Mouse (Mus musculus): ENCODE measurements around the gene Gm43720.

Gm43720 gene

GRCm38 (mm10) chr5:138279585-138280424, at the start of gene Gm43720, which contains the start of the genes Gpc2 and Stag3:
Gene Gm43720 (minus strand): TSS chr5:138279958.
Gene Gpc2 (minus strand): TSS chr5:138280005.
Gene Stag3 (plus strand): TSS chr5:138280240.
- in situ Hi-C loops (cut with MboI; ENCODE audit: low sequenced_read_pairs), result no loop called here

GRCm38 (mm10) chr5:138312795-138313194, 33.0 kb upstream of the Gm43720 start:
- in situ Hi-C loops (cut with MboI; ENCODE audit: low sequenced_read_pairs), result no loop called here

GRCm38 (mm10) chr5:138299613-138300012, 19.9 kb upstream of the Gm43720 start:
- in situ Hi-C loops (cut with MboI; ENCODE audit: low sequenced_read_pairs), result no loop called here

GRCm38 (mm10) chr5:138294158-138294557, 14.4 kb upstream of the Gm43720 start:
- in situ Hi-C loops (cut with MboI; ENCODE audit: low sequenced_read_pairs), result no loop called here

- in situ Hi-C loops (cut with MboI; ENCODE audit: low sequenced_read_pairs), result no loop called here
Observed at GRCm38 (mm10) chr5:138291638-138292037, 11.9 kb upstream of the Gm43720 start.

- in situ Hi-C loops (cut with MboI; ENCODE audit: low sequenced_read_pairs), result no loop called here
Observed at GRCm38 (mm10) chr5:138287861-138288260, 8.1 kb upstream of the Gm43720 start.

- in situ Hi-C loops (cut with MboI; ENCODE audit: low sequenced_read_pairs), result no loop called here
Observed at GRCm38 (mm10) chr5:138283540-138283939, 3.8 kb upstream of the Gm43720 start.

- in situ Hi-C loops (cut with MboI; ENCODE audit: low sequenced_read_pairs), result no loop called here
Observed at GRCm38 (mm10) chr5:138281798-138282197, 2.0 kb upstream of the Gm43720 start.

GRCm38 (mm10) chr5:138280829-138281228, 1.1 kb upstream of the Gm43720 start:
- in situ Hi-C loops (cut with MboI; ENCODE audit: low sequenced_read_pairs), result no loop called here

- in situ Hi-C loops (cut with MboI; ENCODE audit: low sequenced_read_pairs), result no loop called here
Observed at GRCm38 (mm10) chr5:138280425-138280768, 639 bp upstream of the Gm43720 start.

- in situ Hi-C loops (cut with MboI; ENCODE audit: low sequenced_read_pairs), result no loop called here
Observed at GRCm38 (mm10) chr5:138277994-138278393, 1.8 kb downstream of the Gm43720 start.

- in situ Hi-C loops (cut with MboI; ENCODE audit: low sequenced_read_pairs), result no loop called here
Observed at GRCm38 (mm10) chr5:138275216-138276050, 4.3 kb downstream of the Gm43720 start.

GRCm38 (mm10) chr5:138274186-138274585, 5.6 kb downstream of the Gm43720 start:
- in situ Hi-C loops (cut with MboI; ENCODE audit: low sequenced_read_pairs), result no loop called here

GRCm38 (mm10) chr5:138272409-138272923, 7.3 kb downstream of the Gm43720 start, which contains the start of gene Gal3st4:
Gene Gal3st4 (minus strand): TSS chr5:138272840.
- in situ Hi-C loops (cut with MboI; ENCODE audit: low sequenced_read_pairs), result no loop called here

GRCm38 (mm10) chr5:138271232-138271631, 8.5 kb downstream of the Gm43720 start:
- in situ Hi-C loops (cut with MboI; ENCODE audit: low sequenced_read_pairs), result no loop called here

GRCm38 (mm10) chr5:138268980-138269379, 10.8 kb downstream of the Gm43720 start:
- in situ Hi-C loops (cut with MboI; ENCODE audit: low sequenced_read_pairs), result no loop called here

- in situ Hi-C loops (cut with MboI; ENCODE audit: low sequenced_read_pairs), result no loop called here
Observed at GRCm38 (mm10) chr5:138267114-138267513, 12.6 kb downstream of the Gm43720 start.

GRCm38 (mm10) chr5:138265712-138266111, 14.0 kb downstream of the Gm43720 start:
- in situ Hi-C loops (cut with MboI; ENCODE audit: low sequenced_read_pairs), result no loop called here

- in situ Hi-C loops (cut with MboI; ENCODE audit: low sequenced_read_pairs), result no loop called here
Observed at GRCm38 (mm10) chr5:138264207-138264578, 15.6 kb downstream of the Gm43720 start.

- in situ Hi-C loops (cut with MboI; ENCODE audit: low sequenced_read_pairs), result no loop called here
Observed at GRCm38 (mm10) chr5:138263260-138264206, 16.2 kb downstream of the Gm43720 start, which contains the start of gene BC037034. Gene BC037034 (minus strand): TSS chr5:138264033.

All from CH12F3 (cell line).